Mouse (Mus musculus): ENCODE measurements around the gene Vasn.

Gene Vasn

GRCm38 (mm10) chr16:4639831-4640237, at the start of gene Vasn, which contains the start of gene Dnaja3:
Gene Vasn (plus strand): TSS chr16:4639941.
Gene Dnaja3 (plus strand): TSS chr16:4639989.
- no peak for DNase-seq

- no peak for DNase-seq
These were observed 49.5 kb upstream of the Vasn start for GRCm38 (mm10) chr16:4590236-4590635.

DNA sequence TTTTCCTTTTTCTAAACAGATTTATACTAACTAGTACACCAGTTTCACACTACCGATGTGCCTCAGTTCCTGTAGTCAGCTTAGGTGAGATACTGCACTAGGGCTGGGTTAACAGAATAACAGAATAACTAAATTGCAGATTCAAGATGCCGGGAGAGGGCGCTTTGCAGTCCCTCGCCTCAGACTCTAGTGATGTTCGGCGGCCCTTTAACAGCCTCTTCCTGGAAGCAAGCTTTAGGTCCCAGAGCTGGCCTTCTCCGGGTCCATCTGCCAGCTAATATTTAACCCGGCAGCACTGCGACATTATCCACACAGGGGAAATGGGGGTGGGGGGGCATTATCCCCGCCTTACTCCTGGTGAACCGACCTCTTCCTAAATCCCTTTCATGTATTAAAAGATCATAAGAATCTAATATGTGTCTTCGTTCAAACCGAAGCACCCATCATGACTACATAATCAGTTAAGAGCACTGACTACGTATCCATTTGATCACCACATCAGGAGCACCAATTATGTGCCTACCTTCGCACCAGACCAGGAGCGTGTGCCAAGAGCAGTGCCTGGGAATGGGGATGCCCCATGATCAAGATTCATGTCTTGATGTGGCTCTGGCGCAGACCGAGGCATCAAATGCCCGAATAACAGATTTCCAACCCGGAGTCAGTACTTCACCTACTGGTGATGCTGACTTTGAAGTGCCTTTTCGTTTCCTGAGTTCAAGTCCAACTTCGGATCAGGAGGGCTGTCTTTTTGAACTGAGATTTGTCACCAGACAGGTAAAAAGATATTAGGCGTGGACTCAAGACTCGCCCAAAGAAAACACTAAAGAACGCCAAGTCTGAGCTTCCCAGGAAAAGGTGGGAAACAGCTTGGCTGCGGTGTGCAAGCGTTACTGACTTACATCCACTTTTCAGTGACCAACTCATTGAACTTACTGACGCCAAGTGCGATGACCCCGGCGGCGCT, 46.5 kb upstream of the Vasn start:
- DNase-seq, result peak; percentile 58

- peak; percentile 48 for DNase-seq
These were observed 45.5 kb upstream of the Vasn start, which contains the start of gene Glis2 for GRCm38 (mm10) chr16:4593971-4594813. Gene Glis2 (plus strand): TSS chr16:4594713.

- no peak for DNase-seq
These were observed 44.8 kb upstream of the Vasn start for GRCm38 (mm10) chr16:4594814-4595526.

- no peak for DNase-seq
These were observed 44.2 kb upstream of the Vasn start for GRCm38 (mm10) chr16:4595527-4595963.

GRCm38 (mm10) chr16:4596141-4596728, 43.5 kb upstream of the Vasn start:
- no peak for DNase-seq

DNA sequence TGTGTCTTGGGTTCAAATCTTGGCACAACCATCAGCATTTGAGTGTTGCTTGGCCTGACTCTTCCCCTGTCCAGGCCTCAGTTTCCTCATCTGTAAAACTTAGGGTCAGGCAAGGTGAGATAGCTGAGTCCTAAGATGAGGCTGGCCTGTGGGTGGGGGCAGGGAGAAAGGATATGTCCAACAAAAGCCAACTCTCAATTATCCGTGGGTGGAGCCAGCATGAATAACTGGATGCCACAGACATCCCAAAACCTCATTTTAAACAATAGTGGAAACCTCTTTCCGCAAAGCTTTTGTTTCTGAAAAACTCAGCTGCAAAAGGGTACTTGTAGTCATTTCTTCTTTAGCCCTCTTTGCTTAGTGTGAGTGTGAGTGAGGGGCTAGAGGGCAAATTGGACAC, 42.9 kb upstream of the Vasn start:
- no peak for DNase-seq

DNA sequence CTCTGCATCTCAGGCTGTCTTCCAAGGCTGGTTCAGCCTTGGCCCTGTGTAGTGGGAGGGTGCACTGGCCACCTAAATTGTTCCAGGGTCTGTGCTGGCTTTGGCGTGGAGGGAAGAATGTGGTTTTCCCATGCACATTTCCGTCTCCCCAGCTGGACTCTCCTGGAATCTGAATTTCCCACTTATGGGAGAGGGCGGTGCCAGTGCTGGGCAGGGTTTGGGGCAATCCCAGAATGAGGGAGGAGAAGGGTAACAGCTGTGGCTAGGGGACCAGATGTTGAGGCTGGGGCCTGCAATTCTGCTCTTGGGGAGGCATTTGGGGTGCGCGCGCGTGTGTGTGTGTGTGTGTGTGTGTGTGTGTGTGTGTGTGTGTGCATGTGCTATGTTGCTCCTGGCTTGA, 42.4 kb upstream of the Vasn start:
- no peak for DNase-seq

GRCm38 (mm10) chr16:4598041-4598440, 41.7 kb upstream of the Vasn start:
- DNase-seq, result no peak

DNA sequence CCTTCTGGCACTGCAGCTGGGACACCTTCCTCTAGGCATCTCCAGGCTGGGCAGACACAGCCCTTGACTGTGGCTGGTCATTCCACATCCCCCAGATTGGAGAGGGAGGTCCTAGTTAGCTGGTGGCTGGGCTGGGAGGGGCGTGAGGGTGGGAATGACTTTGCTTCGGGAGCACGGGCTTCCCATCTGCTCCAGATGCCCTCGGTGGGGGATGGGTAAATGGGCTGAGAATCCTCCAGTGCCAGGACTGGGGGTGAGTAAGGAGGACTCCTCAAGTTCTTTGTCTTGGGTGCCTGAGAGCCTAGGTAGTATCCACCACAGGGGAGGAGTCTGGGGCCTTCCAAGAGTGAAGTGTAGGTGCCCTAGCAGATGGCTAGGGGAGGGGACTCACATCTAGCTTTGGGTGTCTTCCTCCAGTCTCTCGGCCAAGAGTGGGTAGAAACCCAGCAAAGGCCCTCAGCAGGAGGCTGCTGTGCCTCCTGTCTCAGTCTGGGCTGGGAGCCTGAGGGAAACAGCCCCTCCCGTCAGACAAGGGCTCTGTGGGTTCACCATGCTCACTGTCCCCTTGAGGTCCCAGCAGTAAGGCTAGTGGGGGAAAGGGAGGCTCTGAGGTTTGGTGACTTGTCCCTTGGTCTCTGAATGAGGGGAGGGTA, 40.7 kb upstream of the Vasn start:
- no peak for DNase-seq

DNA sequence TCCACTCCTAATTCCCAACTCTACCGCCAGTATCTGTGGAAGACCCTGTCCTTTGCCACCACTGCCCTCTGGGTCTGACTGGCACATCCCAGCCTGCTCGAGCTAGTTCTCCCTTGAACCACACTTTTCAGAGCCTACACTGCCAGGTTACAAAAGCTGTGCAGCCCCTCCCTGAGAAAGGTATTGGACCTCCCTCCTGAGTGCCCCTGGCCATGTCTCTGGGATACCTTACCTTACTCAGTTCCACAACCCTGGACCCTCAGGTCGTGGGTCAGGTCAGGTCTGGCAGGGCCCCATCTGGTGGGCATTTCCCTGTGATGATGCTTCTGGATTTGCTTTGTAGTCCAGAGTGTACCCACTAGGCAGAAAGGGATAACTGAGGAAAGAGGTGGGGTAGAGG, 40.1 kb upstream of the Vasn start:
- no peak for DNase-seq

DNA sequence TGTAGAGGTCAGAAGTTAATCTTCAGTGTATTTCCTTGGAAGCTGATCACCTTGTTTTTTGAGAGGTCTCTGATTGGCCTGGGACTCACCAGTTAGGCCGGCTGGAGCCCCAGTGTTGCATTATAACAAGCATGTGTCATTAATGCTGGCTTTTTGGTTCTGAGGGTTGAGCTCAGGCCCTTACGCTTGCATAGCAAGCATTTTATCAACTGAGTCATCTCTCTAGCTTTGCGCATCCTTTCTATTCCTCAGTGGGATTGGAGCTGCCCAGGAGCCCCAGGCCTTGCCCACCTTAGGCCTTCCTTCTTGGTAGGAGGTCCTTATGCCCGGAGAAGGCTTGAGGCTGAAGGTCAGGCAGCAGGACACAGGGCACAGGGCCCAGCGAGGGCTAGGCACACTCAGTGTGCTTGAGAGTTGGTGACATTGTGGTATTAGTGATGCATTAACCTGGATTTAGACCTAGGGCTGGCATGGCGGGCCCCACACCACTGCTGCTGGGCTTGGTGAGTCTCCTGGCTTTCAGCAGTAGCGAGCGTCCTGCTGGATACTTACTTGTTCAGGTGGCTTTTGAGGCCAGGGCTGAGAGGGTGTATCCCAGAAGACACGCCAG, 38.9 kb upstream of the Vasn start:
- no peak for DNase-seq

GRCm38 (mm10) chr16:4602189-4602588, 37.6 kb upstream of the Vasn start:
- DNase-seq, result no peak

DNA sequence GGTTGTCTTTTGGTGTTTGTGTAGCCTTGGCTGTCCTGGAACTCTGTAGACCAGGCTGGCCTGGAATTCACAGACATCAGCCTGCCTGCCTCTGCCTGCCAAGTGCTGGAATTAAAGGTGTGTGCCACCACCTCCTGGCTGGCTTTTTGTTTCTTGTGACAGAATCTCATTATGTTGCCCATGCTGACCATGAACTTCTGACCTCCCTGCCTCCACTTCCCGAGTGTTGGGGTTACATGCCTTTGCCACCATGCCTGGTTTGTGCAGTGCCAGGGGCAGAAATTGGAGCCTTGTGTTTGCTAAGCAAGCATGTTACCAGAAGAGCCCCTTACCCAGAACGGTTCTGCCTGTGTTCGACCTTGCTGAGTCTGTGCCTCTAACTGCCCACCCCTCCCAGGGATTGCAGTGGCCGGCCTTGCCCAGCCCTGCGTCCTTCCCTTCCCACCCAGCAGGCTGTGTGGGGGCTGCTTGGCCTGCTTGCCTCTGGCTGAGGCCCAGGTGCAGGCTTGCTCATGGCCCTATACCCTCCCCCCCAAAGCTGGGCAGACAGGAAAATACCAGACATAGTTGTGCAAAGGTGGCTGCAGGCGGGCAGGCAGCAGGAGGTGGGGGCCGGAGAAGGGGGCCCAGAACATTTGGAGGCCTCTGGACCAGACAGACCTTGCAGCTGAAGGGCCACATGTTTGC, 36.8 kb upstream of the Vasn start:
- DNase-seq, result no peak

DNA sequence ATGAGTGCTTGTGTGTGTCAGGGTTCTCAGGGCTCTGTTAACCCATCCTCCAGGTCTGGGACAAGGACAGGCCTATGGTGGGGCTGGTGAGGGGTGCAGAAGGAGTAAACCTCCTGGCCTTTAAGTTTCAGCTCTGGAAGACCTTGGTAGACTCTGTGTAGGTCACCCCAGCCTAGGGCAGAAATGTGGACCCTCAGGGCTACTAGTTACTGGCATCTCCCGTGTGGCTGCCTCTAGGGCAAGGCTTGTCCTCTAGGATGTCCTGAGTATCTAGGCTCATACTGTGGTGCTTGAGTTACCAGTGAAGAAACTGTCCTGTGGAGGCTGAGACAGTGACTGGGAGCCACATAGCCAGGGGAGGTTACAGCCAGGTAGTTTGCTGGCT, 36.3 kb upstream of the Vasn start:
- DNase-seq, result no peak

- DNase-seq, result no peak
These were observed 35.4 kb upstream of the Vasn start for GRCm38 (mm10) chr16:4604293-4604837.

DNA sequence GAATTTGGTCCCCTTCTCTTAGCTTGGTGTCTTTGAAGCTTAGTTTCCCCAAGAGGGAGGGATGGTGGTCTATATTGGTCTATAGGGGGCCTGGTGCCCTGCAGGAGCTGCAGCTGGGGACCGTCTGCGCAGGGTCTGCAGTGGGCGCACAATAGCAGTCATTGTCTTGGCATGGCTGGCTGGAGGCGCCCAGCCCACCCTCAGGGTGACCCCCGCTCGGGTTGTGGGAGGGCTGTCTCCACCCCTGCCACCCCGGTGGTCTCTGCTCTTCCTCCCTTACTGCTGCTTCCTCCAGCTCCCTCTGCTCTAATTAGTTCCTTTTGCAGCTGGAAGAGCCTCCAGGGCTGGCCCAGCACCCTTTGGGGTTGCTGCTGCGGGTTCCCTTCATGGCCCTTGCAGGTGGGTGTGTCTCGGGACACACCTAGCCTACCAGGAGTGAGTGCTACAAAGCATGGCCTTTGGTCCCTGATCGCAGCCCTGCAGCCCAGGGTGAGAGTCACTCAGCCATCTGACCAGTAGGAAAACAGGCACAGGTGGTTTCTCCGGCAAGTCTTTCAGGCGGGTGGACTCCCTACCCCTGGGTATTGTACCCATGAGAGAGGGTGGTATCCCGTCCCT, 34.1 kb upstream of the Vasn start:
- no peak for DNase-seq

- no peak for DNase-seq
These were observed 33.2 kb upstream of the Vasn start for GRCm38 (mm10) chr16:4606431-4607084.
